Comparison of ENCODE assay signal across 16 mouse cellular contexts in the genomic region with DNA sequence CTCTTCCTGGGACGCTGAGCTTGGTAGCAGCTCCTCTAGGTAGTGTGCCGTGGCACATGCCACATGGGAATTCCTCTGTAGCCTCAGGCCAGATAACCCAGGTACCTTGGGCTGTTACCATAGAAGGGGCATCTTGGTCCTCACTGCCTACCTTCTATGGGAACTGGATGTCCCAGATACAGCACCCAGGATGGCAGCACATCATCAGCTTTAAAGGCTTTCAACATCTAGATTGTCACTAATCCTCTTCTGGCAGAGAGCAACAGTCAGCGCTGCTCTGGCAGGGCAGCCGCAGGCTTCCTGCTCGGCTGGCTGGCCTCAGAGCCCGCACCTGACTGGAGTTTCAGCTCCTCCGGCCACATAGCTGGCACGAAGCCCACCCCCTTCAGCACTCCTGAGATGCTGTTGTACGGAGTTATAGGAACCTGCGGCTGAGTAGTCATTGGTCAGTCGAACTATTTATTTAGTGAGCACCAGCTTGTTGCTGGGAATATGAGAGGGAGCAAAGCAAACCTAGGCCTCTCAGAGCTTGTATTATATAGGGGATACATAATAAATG. TPM values are rescaled to one million over a fixed set of nuclear protein-coding genes. Genes with fewer than 3 reads are reported as not detected.
DNase-seq lines count a peak whose midpoint lies in the region; ATAC-seq lines count a peak whose summit lies in the region.
"Had no signal": no experiment of that assay in that cellular context is flagged by ENCODE, and none has a peak within 500 bp of the region (broad histone marks: within the 10 kb centered on the region; RNA-seq: fewer than 3 reads in every experiment).

No protein-coding gene starts in this region.

- WGBS in midbrain, embryonic 15.5 days: 71% methylated on average over 11 of the region's 11 CpGs
- whole genome bisulfite sequencing in midbrain, embryonic 14.5 days: 72% methylated on average over 11 of the region's 11 CpGs

- H3K27me3 ChIP-seq in midbrain, embryonic 15.5 days (replicated peaks): no peaks in the 10 kb centered on the region
- H3K27me3 ChIP-seq in midbrain, embryonic 14.5 days (ENCODE audit: control insufficient read depth, insufficient read depth, low read length): no peaks in the 10 kb centered on the region
- H3K27me3 ChIP-seq: embryonic facial prominence, embryonic 15.5 days; heart, embryonic 13.5 days; limb, embryonic 12.5 days had no signal

- H3K27ac ChIP-seq in midbrain, embryonic 15.5 days: peak overlapping the region; percentile 32; the same call in 1 of the 2 replicates
- H3K27ac ChIP-seq in midbrain, embryonic 14.5 days (replicated peaks; ENCODE audit: low read depth, low read length): no peak overlapping the region
- H3K27ac ChIP-seq: heart, embryonic 13.5 days; limb, embryonic 12.5 days had no signal

- H3K4me1 ChIP-seq in midbrain, embryonic 15.5 days: peaks cover 6% of the 10 kb centered on the region; the same call in 1 of the 2 replicates
- 0 out of 2 replicates have a peak, but pooled peaks cover 3% of the 10 kb centered on the region for H3K4me1 ChIP-seq in midbrain, embryonic 14.5 days (ENCODE audit: control insufficient read depth, insufficient read depth, low read length)

- H3K9ac ChIP-seq in midbrain, embryonic 15.5 days: no peak overlapping the region
- H3K9ac ChIP-seq in midbrain, embryonic 14.5 days (replicated peaks; ENCODE audit: low read length): no peak overlapping the region
- H3K9ac ChIP-seq: embryonic facial prominence, embryonic 15.5 days; heart, embryonic 13.5 days; limb, embryonic 12.5 days; liver, postnatal 0 days had no signal

- no peak overlapping the region for H3K4me3 ChIP-seq in midbrain, embryonic 15.5 days
- no peak overlapping the region for H3K4me3 ChIP-seq in midbrain, embryonic 14.5 days (replicated peaks; ENCODE audit: low read depth, low read length)
- H3K4me3 ChIP-seq: embryonic facial prominence, embryonic 15.5 days; heart, embryonic 13.5 days; limb, embryonic 12.5 days had no signal

- H3K36me3 ChIP-seq in midbrain, embryonic 15.5 days (replicated peaks): peaks cover 7% of the 10 kb centered on the region; the same call in 1 of the 2 replicates
- H3K36me3 ChIP-seq in midbrain, embryonic 14.5 days (ENCODE audit: control insufficient read depth, insufficient read depth, low read length): peaks cover 21% of the 10 kb centered on the region

- H3K9me3 ChIP-seq in midbrain, embryonic 15.5 days: no peaks in the 10 kb centered on the region
- H3K9me3 ChIP-seq in midbrain, embryonic 14.5 days (ENCODE audit: control insufficient read depth, low read length): no peaks in the 10 kb centered on the region
- H3K9me3 ChIP-seq: embryonic facial prominence, embryonic 15.5 days; heart, embryonic 13.5 days; limb, embryonic 12.5 days had no signal

- DNase-seq in cerebellum, postnatal 10 days: peak; percentile 60 to 69
- no peak for DNase-seq in cerebellum, adult 9-11 months
- peak; percentile 33 for DNase-seq in heart, postnatal 4 days
- no peak for DNase-seq in heart, postnatal 36 days
- DNase-seq in midbrain, embryonic 14.5 days: no peak
- DNase-seq in embryo, embryonic 10 days (ENCODE audit: low spot score): no peak
- DNase-seq in spleen, postnatal 10 days (ENCODE audit: low spot score in 2 of 2): no peak
- DNase-seq: liver, postnatal 0 days; thymus, adult 18-20 months had no signal

- no peak for ATAC-seq in midbrain, embryonic 15.5 days (replicated peaks)
- no peak for ATAC-seq in midbrain, embryonic 14.5 days (ENCODE audit: low FRiP score, low TSS enrichment)
- ATAC-seq: inflammation-experienced regulatory T-cells, adult 6 months had no signal

- H3K4me2 ChIP-seq in midbrain, embryonic 15.5 days: no peak overlapping the region
- H3K4me2 ChIP-seq in midbrain, embryonic 14.5 days (ENCODE audit: low read length): no peak overlapping the region
- H3K4me2 ChIP-seq: embryonic facial prominence, embryonic 15.5 days; heart, embryonic 13.5 days; limb, embryonic 12.5 days had no signal

- intact Hi-C loops in heart, postnatal 36 days (cut with DNase I): loop anchor here (5.0 to 10.0 kb wide), 5 partner anchors 74 to 486 kb away; partner anchors contain the start of genes Foxj3, Frg2f1, Hivep3 and Ppcs

RNA-seq across cellular contexts. Expression of gene Cldn19, which starts 6.7 kb away (rescaled TPM):
- total RNA-seq in heart, postnatal 4 days (2021): 1 to 10 TPM in 1 of 2 experiments, under 1 TPM in 1; 0.17 to 1.2 TPM
- not detected for total RNA-seq in heart, postnatal 36 days (2021)
- polyA plus RNA-seq in midbrain, embryonic 15.5 days (2015; fragmentation: Nextera tagmentation; extraction: Ambion mirVana): 0.63 and 0.89 TPM in 2 replicates
- 1.4 and 1.8 TPM in 2 replicates for polyA plus RNA-seq in midbrain, embryonic 14.5 days (2014; fragmentation: Nextera tagmentation; extraction: Ambion mirVana)
- total RNA-seq: common myeloid progenitor, adult 5-6 weeks had no signal
- polyA plus RNA-seq: heart, embryonic 13.5 days; inflammation-experienced regulatory T-cells, adult 6 months; liver, postnatal 0 days had no signal

RNA-seq across cellular contexts. Expression of gene P3h1, which starts 15.8 kb away (rescaled TPM):
- total RNA-seq in heart, postnatal 4 days (2021): 10 to 100 TPM; 25.1 to 27.2 TPM
- 10 to 100 TPM; 13.3 to 15.1 TPM for total RNA-seq in heart, postnatal 36 days (2021)
- 10.2 and 11.1 TPM in 2 replicates for polyA plus RNA-seq in midbrain, embryonic 15.5 days (2015; fragmentation: Nextera tagmentation; extraction: Ambion mirVana)
- 10.1 TPM in 2 replicates for polyA plus RNA-seq in midbrain, embryonic 14.5 days (2014; fragmentation: Nextera tagmentation; extraction: Ambion mirVana)

RNA-seq across cellular contexts. Expression of gene AU022252, which starts 16.0 kb away (rescaled TPM):
- 10 to 100 TPM; 19.9 to 21.0 TPM for total RNA-seq in heart, postnatal 4 days (2021)
- total RNA-seq in heart, postnatal 36 days (2021): 10 to 100 TPM; 22.2 to 24.5 TPM
- polyA plus RNA-seq in midbrain, embryonic 15.5 days (2015; fragmentation: Nextera tagmentation; extraction: Ambion mirVana): 26.8 and 31.0 TPM in 2 replicates
- 21.1 and 26.0 TPM in 2 replicates for polyA plus RNA-seq in midbrain, embryonic 14.5 days (2014; fragmentation: Nextera tagmentation; extraction: Ambion mirVana)

RNA-seq across cellular contexts. Expression of gene Tmem269, which starts 30.5 kb away (rescaled TPM):
- not detected for total RNA-seq in heart, postnatal 4 days (2021)
- not detected for total RNA-seq in heart, postnatal 36 days (2021)
- 0.26 and 0.27 TPM in 2 replicates for polyA plus RNA-seq in midbrain, embryonic 15.5 days (2015; fragmentation: Nextera tagmentation; extraction: Ambion mirVana)
- polyA plus RNA-seq in midbrain, embryonic 14.5 days (2014; fragmentation: Nextera tagmentation; extraction: Ambion mirVana): 0.29 and 0.54 TPM in 2 replicates
- total RNA-seq: layer of hippocampus, postnatal 10 days had no signal
- polyA plus RNA-seq: heart, embryonic 13.5 days; inflammation-experienced regulatory T-cells, adult 6 months; limb, embryonic 12.5 days; liver, postnatal 0 days had no signal

RNA-seq across cellular contexts. Expression of gene Ybx1, which starts 45.9 kb away (rescaled TPM):
- total RNA-seq in heart, postnatal 4 days (2021): 100 to 1,000 TPM; 784 to 817 TPM
- total RNA-seq in heart, postnatal 36 days (2021): 100 to 1,000 TPM; 786 to 814 TPM
- 822 and 848 TPM in 2 replicates for polyA plus RNA-seq in midbrain, embryonic 15.5 days (2015; fragmentation: Nextera tagmentation; extraction: Ambion mirVana)
- 990 and 1,028 TPM in 2 replicates for polyA plus RNA-seq in midbrain, embryonic 14.5 days (2014; fragmentation: Nextera tagmentation; extraction: Ambion mirVana)

Comparison
In these comparisons a context has a peak if more than half of its experiments do, and no peak if none do; other contexts are left out.
1. DNase-seq: peak in cerebellum, postnatal 10 days (2 of 2) and heart, postnatal 4 days (single experiment); none in cerebellum, adult 9-11 months (single experiment), heart, postnatal 36 days (0 of 2), midbrain, embryonic 14.5 days (single experiment), embryo, embryonic 10 days (single experiment) and spleen, postnatal 10 days (0 of 2).